Mouse (Mus musculus) CD8-positive naive resting alpha-beta T cell, adult 2 months (primary cell): ENCODE data around the gene Pced1a.
"Not testable (repeated sequence)": the region's sequence is repeated elsewhere in the genome, so short reads cannot be mapped to it uniquely, and the experiment has no call there.

ENCODE experiments used
- DNase-seq, 2 experiments: peaks; one replicate each; pipeline ENCODE4 v3.0.0; 2022; ENCODE audit warnings: low read depth in 2 of 2, low spot score in 2 of 2

Pced1a gene

DNA sequence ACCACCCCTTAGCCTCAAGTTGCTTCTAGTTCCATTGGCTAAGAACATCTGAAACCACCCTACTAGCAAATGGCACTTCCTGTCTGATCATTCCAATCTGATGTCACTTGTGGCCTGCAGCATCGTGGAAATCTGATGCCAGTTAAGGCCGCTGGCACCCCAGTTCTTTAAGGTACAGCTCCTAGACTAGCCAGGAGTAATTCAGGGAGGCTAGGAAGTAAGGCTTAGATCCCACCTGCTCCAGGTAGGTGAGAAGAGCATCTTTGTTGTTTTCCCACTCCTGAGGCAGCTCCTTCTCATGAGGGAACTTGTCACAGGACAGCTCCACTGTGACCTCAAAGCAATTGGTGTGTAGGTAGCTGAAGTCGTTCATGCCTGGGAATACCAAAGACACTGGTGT, 31.7 kb downstream of the Pced1a start:
- DNase-seq, result no peak

DNA sequence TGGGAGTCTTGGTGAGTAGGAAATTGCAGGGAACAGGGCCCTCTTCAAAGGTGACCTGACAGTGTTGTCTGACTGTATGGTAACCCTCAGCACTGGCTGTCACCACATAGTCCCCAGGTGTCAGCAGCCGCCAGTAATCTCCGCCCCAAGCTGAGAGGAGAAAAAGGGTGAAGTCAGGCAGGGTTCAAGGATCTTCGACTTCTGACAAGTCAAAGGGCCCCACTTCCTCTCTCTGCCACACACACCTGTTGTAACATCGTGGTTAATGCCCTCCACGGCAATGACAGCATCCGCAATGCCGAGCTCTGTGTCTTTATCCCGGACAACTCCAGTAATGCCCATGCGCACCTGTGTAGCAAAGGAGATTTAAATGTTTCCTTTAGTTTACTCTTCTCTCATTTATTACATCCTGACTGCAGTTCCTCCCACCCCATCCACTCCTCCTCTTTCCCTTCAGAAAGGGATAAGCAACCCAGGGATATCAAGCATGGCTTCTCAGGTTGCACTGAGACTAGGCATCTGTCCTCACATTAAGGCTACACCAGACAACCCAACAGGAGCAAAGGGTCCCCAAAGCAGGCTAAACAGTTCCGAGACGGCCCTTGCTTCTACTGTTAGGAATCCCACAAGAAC, 33.4 kb downstream of the Pced1a start:
- no peak for DNase-seq

DNA sequence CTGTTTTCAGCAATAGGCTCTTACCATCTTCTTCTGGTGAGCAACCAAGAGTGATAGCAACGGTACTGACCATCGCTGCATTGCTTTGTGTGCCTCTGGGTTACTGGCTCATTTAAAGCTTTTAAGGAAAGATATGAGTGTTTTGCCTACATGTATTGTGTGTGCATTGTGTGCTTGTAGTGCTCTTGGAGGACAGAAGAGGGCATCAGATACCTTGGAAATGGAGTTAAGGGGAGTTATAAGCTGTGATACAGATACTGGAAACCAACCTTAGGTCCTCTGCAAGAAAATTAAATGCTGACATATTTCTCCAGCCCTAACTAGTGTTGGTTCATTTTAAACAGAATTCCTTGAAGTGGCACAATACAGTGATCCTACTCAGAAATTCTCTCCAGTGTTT, 35.7 kb downstream of the Pced1a start:
- no peak for DNase-seq

DNA sequence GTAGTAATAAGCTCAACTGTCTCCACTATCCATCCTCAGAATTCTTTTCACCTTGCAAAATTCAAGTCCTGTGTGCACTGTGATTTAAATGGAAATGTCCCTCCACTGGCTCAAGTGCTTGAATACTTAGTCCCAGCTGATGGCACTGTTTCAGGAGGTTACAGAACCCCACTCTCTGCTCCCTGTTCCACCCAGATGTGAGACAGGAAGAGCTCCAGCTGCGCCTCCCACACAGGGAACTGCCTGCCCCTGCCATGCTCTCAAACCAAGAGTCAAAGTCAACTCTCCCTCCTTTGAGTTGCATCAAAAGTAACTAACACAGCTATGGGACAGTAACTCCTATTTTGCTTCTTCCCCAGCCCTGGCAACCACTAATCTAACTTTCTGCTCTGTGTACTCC, 38.3 kb downstream of the Pced1a start:
- no peak for DNase-seq

DNA sequence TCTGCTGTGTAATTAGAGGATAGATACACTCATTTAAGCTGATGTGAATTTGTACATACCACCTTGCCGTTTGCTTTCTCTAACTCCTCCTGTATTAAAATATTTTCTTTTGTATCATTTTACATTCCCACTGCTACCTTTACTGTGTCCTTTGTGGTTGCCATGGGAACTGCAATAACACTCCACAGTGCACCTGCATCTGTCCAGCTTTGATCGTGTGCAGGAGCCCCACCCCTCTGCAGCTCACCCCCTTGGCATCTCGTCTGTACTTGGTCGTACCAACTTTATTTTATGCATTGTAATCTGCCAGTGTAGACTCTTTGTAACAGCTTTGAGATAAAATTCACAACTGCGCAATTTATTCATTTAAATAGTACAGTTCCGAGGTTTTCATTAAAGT, 40.6 kb downstream of the Pced1a start:
- no peak for DNase-seq

DNA sequence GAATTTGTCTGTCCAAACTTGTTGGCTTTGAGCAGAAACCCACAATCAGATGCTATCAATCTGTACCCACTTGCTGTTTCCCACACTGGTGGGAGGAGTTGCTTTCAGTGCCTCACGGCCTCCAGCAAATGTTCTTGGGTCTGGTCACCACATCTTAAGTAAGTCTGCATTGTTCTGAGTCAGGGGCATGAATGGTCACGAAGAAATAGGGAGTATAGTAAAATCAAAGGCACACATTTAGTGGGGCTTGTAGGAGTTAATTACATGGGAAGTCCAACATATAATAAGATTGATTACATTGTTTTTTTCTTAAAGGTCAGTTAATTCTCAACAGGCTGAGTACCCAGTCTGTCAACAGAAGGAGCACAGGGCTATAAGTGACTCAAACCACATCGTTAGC, 41.3 kb downstream of the Pced1a start:
- DNase-seq, result no peak

DNA sequence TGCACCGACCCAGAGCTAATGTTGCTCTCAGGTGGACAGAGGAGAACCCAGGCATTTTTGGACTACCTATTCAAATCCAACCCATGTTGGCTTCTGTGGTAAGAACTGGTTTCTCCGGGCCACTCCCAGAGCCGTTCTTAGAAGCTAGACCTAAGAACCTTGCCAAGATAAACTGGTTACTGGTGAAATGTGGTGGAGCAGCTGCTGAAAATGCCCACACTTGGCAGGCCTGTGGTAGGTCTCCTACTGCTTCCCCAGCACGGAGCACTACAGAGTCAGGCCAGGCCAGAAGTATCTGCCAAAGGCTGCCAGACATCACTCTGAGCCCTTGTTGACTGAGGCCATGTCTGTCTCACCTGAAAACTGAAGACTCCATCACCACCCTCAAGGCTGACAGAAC, 49.5 kb downstream of the Pced1a start:
- no peak for DNase-seq

DNA sequence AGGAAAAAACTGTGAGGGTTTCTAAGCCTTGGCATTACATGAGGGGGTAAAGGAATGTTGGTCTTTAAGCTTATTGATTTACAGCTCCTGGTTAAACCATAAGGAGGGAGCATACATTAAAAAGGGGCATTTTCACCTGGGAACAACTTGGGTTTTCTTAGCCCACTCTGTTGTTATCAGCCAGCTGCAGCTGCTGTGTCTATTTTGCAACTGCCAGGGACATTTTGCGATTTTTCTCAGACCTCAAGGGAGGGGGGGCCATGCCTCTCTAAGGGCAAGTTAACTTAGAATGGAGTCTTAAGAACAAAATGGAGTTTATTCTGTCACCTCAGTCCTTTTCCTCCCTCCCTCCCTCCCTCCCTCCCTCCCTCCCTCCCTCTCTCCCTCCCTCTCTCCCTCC, 51.5 kb downstream of the Pced1a start:
- not testable (repeated sequence) for DNase-seq

DNA sequence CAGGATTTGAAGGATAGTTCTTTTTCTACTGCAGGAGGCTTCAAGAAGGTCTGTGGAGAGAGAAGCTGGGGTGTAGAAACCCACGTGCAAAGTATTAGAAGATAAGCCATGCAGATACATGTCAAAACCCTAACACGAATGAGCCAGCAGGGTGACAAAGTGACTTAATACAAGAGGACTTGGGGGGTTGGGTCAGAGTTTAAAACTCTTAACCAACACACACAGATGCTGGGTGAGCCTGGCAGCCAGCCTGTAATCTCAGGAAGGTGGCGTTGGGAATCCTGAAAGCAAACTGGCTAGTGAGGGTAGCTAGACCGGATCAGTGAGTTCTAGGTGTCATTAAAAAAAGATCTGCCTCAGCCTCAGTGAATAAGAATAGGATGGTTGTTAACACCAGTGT, 57.1 kb downstream of the Pced1a start:
- no peak for DNase-seq
